Comparison of ENCODE assay signal across 10 mouse cellular contexts in genomic region chr7:98289585-98289984, GRCm38 (mm10). TPM values are rescaled to one million over a fixed set of nuclear protein-coding genes. Genes with fewer than 3 reads are reported as not detected.
DNase-seq lines count a peak whose midpoint lies in the region; ATAC-seq lines count a peak whose summit lies in the region.
"Had no signal": no experiment of that assay in that cellular context is flagged by ENCODE, and none has a peak within 500 bp of the region (broad histone marks: within the 10 kb centered on the region; RNA-seq: fewer than 3 reads in every experiment).

No protein-coding gene starts in this region.

- no peak overlapping the region for H3K4me2 ChIP-seq in hindbrain, embryonic 16.5 days (ENCODE audit: low read length)

- no peaks in the 10 kb centered on the region for H3K9me3 ChIP-seq in hindbrain, embryonic 16.5 days (ENCODE audit: control insufficient read depth, low read length)
- H3K9me3 ChIP-seq: megakaryocyte, embryonic 14.5 days had no signal

- H3K27ac ChIP-seq in hindbrain, embryonic 16.5 days (ENCODE audit: low read depth, low read length), result no peak overlapping the region

- H3K4me1 ChIP-seq in hindbrain, embryonic 16.5 days (ENCODE audit: control insufficient read depth, insufficient read depth, low read depth, low read length), result no peaks in the 10 kb centered on the region

- H3K4me3 ChIP-seq in hindbrain, embryonic 16.5 days (ENCODE audit: low read length), result no peak overlapping the region
- H3K4me3 ChIP-seq: megakaryocyte, embryonic 14.5 days had no signal

- H3K36me3 ChIP-seq in hindbrain, embryonic 16.5 days (ENCODE audit: control insufficient read depth, insufficient read depth, low read length), result no peaks in the 10 kb centered on the region

- H3K27me3 ChIP-seq in hindbrain, embryonic 16.5 days (replicated peaks; ENCODE audit: control insufficient read depth, insufficient read depth, low read length), result no peaks in the 10 kb centered on the region
- H3K27me3 ChIP-seq: megakaryocyte, embryonic 14.5 days had no signal

- H3K9ac ChIP-seq in hindbrain, embryonic 16.5 days (ENCODE audit: low read depth, low read length), result no peak overlapping the region

- no peak for ATAC-seq in hindbrain, embryonic 16.5 days

- 35% methylated on average over 3 of the region's 3 CpGs for WGBS in hindbrain, embryonic 16.5 days

- peak; percentile 11 to 49 for DNase-seq in adrenal gland, postnatal 36 days
- DNase-seq in adrenal gland, postnatal 4 days (ENCODE audit: low spot score in 2 of 2), result no peak
- peak; percentile 19 to 43 for DNase-seq in lung, adult 18-20 months
- DNase-seq in lung, postnatal 14 days, result no peak
- peak; percentile 12 for DNase-seq in kidney, postnatal 14 days
- peak; percentile 27 for DNase-seq in thymus, postnatal 14 days
- no peak for DNase-seq in retina, embryonic 14.5 days (ENCODE audit: low spot score)
- DNase-seq: retina, postnatal 1 day had no signal

RNA-seq across cellular contexts. Expression of gene Acer3, which starts 31.4 kb away (rescaled TPM):
- 10 to 100 TPM; 12.9 to 17.3 TPM for total RNA-seq in adrenal gland, postnatal 36 days (2021)
- total RNA-seq in adrenal gland, postnatal 4 days (2021), result 10 to 100 TPM; 20.3 to 24.2 TPM
- polyA plus RNA-seq in hindbrain, embryonic 16.5 days (2015; fragmentation: Nextera tagmentation; extraction: Ambion mirVana), result 26.9 and 29.5 TPM in 2 replicates

Comparison
In these comparisons a context has a peak if more than half of its experiments do, and no peak if none do; other contexts are left out.
1. DNase-seq: peak in adrenal gland, postnatal 36 days (2 of 2), lung, adult 18-20 months (2 of 2), kidney, postnatal 14 days (single experiment) and thymus, postnatal 14 days (single experiment); none in adrenal gland, postnatal 4 days (0 of 2), lung, postnatal 14 days (single experiment) and retina, embryonic 14.5 days (single experiment).